Mouse (Mus musculus) C2C12 (cell line): Measurements from ENCODE around the gene Pafah1b3. TPM values are rescaled to one million over a fixed set of nuclear protein-coding genes. Genes with fewer than 3 reads are reported as not detected.

ENCODE experiments used
- H3K27me3 ChIP-seq: one replicate; pipeline ENCODE4 v1.6.1; 2011; ENCODE audit not compliant: control insufficient read depth, insufficient read depth, insufficient read length
- H3K36me3 ChIP-seq: one replicate; pipeline ENCODE4 v1.6.1; 2011; ENCODE audit not compliant: control insufficient read depth, insufficient read depth
- H3K4me3 ChIP-seq: one replicate; pipeline ENCODE4 v1.5.1; 2011; ENCODE audit warnings: mild to moderate bottlenecking, control low read depth; ENCODE audit not compliant: poor library complexity, insufficient read depth, severe bottlenecking
- H3K79me2 ChIP-seq: one replicate; pipeline ENCODE4 v1.6.1; 2011; ENCODE audit not compliant: control insufficient read depth, insufficient read depth
- H3K79me3 ChIP-seq: one replicate; pipeline ENCODE4 v1.6.1; 2011; ENCODE audit warnings: low read depth, control low read depth
- H3ac ChIP-seq: one replicate; pipeline ENCODE3; 2011; ENCODE audit warnings: low read depth; ENCODE audit not compliant: control insufficient read depth, insufficient read length
- CEBPB ChIP-seq: IDR thresholded peaks from one replicate; pipeline ENCODE4 v1.6.1; 2011; ENCODE audit warnings: low read depth, mild to moderate bottlenecking, control low read depth, moderate library complexity
- CTCF ChIP-seq: IDR thresholded peaks from one replicate; pipeline ENCODE4 v1.5.1; 2011; ENCODE audit not compliant: control insufficient read depth, insufficient read depth, insufficient read length
- FOSL1 ChIP-seq: IDR thresholded peaks from one replicate; pipeline ENCODE4 v1.8.0; 2011; ENCODE audit warnings: mild to moderate bottlenecking, low read length; ENCODE audit not compliant: poor library complexity, insufficient read depth, severe bottlenecking
- MAX ChIP-seq: IDR thresholded peaks from one replicate; pipeline ENCODE4 v1.6.1; 2011; ENCODE audit warnings: mild to moderate bottlenecking, control low read depth
- MYOD1 ChIP-seq: IDR thresholded peaks from one replicate; pipeline ENCODE4 v1.6.1; 2011; ENCODE audit warnings: low read depth; ENCODE audit not compliant: control insufficient read depth, insufficient read length
- MYOG ChIP-seq: IDR thresholded peaks from one replicate; pipeline ENCODE4 v1.6.1; 2011; ENCODE audit not compliant: control insufficient read depth, insufficient read length; ENCODE audit errors: extremely low read depth
- USF1 ChIP-seq: IDR thresholded peaks from one replicate; pipeline ENCODE4 v1.6.1; 2011; ENCODE audit warnings: low read depth, mild to moderate bottlenecking, control low read depth, moderate library complexity
- polyA plus RNA-seq: library from polyadenylated mRNA; unstranded; fragments of >200 nt; fragmentation: generic; extraction: Trizol; gene quantifications from one replicate; pipeline ENCODE4 v1.2.1, GENCODE M21; 2012; ENCODE audit warnings: missing spikeins

Pafah1b3 gene
- polyA plus RNA-seq, 1 experiment, result 90.8 TPM

DNA sequence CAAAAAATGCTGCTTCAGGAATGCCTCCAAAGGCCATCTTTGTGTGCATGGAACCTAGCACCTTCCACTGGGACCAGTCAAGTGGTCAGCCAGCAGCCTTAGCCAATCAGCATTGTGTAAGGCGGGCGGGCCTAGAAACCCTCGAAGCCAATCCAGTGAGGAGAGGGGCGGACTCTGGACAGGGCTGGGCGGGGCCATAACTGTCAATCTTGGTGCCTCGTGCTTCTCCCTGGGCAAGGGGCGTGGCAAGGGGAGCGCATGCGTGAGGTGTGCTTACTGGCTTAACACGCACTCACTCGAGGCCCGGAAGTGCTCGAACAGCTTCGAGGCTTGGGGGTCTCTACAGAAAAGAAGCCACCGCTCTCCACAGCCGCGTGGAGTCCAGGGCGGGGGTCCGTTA is 3.3 kb upstream of the Pafah1b3 start, which contains the start of gene Prr19:
Prr19 (plus strand) TSS at position 349 of the 400 bp plus-strand sequence.
- H3K4me3 ChIP-seq, result no peak within 1 kb of the TSS
- H3K79me3 ChIP-seq, result no peaks in the 10 kb centered on the region
- no peaks in the 10 kb centered on the region for H3K36me3 ChIP-seq
- H3K79me2 ChIP-seq, result peaks cover 6% of the 10 kb centered on the region
- H3ac ChIP-seq, result no peak within 1 kb of the TSS
- H3K27me3 ChIP-seq, result peaks cover 28% of the 10 kb centered on the region
- TF ChIP-seq CEBPB (no peak), MYOG (no peak), MAX (no peak), CTCF (no peak), FOSL1 (no peak), MYOD1 (no peak), USF1 (no peak)

DNA sequence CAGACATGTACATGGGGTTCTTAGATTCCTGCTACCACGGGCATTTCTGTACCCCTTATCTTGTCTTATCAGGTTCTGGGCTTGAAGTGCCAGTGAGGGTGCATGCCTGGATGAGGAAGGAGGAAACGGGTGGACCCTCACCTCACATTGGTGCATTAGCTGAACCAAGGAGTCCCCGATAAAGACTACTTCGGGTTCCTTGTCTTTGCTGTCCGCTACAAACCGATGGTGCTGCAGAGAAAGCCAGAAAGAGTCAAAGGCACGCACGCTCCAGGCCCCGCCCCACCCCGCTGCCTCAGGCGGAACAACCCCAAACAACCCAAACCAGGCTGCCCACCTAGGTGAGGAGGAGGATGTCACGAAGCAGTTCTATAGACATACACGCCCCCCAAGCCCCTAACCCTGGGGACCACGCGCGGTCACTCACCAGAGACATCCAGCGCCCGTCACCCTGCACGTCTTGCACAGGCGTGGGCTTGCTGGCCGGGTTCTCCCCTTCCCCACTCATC is 787 bp downstream of the Pafah1b3 start:
- H3K4me3 ChIP-seq, result peak overlapping the region; percentile 44
- TF ChIP-seq CTCF (no peak), MAX (no peak), CEBPB (no peak)
- no peaks in the 10 kb centered on the region for H3K79me3 ChIP-seq
- H3K79me2 ChIP-seq, result peaks cover 6% of the 10 kb centered on the region
- peaks cover 12% of the 10 kb centered on the region for H3K36me3 ChIP-seq
- H3ac ChIP-seq, result peak overlapping the region; percentile 52
- H3K27me3 ChIP-seq, result no peaks in the 10 kb centered on the region

DNA sequence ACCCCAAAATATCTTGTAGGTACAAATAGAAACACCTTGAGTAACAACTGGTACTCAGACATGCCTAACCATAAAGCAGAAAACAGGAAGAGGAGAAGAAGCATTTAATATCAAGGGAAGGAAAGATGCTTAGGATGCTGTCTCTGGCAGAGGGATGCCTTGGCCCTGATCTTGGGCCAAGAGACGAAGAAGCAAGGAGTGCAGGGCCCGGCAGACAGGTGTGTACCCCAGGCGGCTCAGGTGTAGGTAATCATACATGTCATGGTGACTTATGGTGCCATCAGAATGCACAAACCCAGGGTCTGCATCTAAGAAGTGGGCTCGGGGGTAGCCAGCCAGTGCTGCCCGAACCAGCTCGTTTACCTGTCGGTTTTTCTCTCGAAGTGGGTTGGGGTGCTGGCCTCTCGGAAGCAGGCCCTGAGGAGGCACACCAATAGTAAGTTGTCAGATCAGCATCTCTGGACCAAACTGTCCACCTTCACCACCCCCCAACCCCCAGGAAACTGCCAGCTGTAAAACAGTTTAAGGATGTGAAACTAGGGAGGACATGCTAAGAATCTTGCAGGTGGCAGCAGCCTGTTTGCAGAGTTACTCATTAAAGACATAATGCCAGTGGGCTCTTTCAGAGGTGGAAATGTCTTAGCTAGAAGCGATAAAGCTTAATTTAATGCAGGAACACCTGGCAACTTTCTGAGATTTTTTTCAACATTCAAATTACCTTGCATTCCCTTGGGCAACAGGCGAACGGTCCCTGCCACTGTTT is 2.6 kb downstream of the Pafah1b3 start:
- no peak overlapping the region for H3K4me3 ChIP-seq
- no peak for TF ChIP-seq USF1
- no peak for TF ChIP-seq MAX
- no peak for TF ChIP-seq CTCF
- no peak for TF ChIP-seq FOSL1
- TF ChIP-seq MYOG, result no peak
- no peaks in the 10 kb centered on the region for H3K79me3 ChIP-seq
- no peak overlapping the region for H3ac ChIP-seq
- H3K27me3 ChIP-seq, result no peaks in the 10 kb centered on the region
- peaks cover 24% of the 10 kb centered on the region for H3K36me3 ChIP-seq
- peaks cover 6% of the 10 kb centered on the region for H3K79me2 ChIP-seq

DNA sequence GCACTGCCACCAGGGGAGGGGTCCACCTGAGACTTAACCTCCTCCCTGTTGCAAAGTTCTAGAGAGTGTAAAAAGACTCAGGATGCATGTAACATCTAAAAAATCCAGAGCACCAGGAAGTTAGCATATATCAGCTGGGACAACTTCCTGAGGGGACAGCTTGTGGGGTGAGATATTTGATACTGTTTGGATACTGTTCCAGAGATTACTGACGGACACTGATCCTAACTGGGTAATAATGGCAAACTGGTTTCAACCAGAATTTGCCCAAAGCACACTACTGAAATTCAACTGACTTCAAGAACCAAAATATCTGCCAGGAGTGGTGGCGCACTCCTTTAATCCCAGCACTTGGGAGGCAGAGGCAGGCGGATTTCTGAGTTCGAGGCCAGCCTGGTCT is 3.3 kb downstream of the Pafah1b3 start:
- TF ChIP-seq FOSL1, result no peak
- TF ChIP-seq MYOG, result no peak
- TF ChIP-seq USF1, result no peak
- no peak for TF ChIP-seq CTCF
- no peak for TF ChIP-seq MAX
- no peak for TF ChIP-seq CEBPB
- no peak for TF ChIP-seq MYOD1
- Histone ChIP-seq H3K79me2 (peaks cover 6% of the 10 kb centered on the region), H3K4me3 (no peak overlapping the region), H3K79me3 (no peaks in the 10 kb centered on the region), H3K27me3 (no peaks in the 10 kb centered on the region), H3K36me3 (peaks cover 24% of the 10 kb centered on the region), H3ac (no peak overlapping the region)

DNA sequence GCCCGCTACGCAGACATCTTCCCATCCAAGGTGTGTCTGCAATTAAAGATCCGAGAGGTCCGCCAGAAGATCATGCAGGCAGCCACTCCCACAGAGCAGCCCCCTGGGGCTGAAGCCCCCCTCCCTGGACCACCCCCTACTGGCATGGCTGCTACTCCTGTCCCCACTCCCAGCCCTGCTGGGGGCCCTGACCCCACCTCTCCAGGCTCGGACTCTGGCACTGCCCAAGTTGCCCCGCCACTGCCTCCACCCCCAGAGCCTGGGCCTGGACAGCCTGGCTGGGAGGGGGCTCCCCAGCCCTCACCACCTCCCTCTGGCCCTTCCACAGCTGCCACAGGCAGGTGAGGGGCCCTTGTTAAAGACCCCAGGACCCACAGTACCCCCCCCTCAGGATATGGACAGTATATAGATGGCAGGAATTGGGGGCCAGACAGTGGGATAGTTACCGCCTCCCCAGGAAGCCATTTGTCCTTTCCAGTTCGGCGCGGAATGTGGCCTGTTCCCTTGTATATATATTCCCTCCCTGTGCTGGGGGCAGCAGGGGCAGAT is 4.5 kb downstream of the Pafah1b3 start:
- Histone ChIP-seq H3K79me2 (peaks cover 6% of the 10 kb centered on the region), H3K27me3 (no peaks in the 10 kb centered on the region), H3ac (no peak overlapping the region), H3K79me3 (no peaks in the 10 kb centered on the region), H3K36me3 (peaks cover 36% of the 10 kb centered on the region), H3K4me3 (no peak overlapping the region)
- TF ChIP-seq MAX (no peak), FOSL1 (no peak), CTCF (no peak), MYOD1 (no peak), USF1 (no peak), MYOG (no peak), CEBPB (no peak)

DNA sequence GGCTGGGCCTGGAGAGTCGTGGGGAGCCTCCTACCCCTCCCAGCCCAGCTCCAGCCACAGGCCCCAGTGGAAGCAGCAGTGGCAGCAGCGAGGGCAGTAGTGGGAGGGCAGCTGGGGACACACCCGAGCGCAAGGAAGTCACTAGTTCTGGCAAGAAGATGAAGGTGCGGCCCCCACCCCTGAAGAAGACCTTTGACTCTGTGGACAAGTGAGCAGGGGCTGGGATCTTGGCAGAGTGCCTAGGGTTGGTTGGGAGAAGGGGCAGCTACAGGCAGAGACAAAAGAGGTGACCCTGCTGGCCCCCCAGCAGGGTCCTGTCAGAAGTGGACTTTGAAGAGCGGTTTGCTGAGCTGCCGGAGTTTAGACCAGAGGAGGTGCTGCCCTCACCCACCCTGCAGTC is 5.7 kb downstream of the Pafah1b3 start:
- Histone ChIP-seq H3K79me3 (no peaks in the 10 kb centered on the region), H3K36me3 (peaks cover 46% of the 10 kb centered on the region), H3ac (no peak overlapping the region)

More for the DNA sequence above, 5.7 kb downstream of the Pafah1b3 start:
- no peaks in the 10 kb centered on the region for H3K27me3 ChIP-seq
- H3K79me2 ChIP-seq, result peaks cover 5% of the 10 kb centered on the region
- TF ChIP-seq CEBPB, result no peak
- no peak for TF ChIP-seq MYOD1
- no peak for TF ChIP-seq USF1
- no peak for TF ChIP-seq CTCF
- no peak for TF ChIP-seq FOSL1
- TF ChIP-seq MYOG, result no peak
- no peak overlapping the region for H3K4me3 ChIP-seq
